Mouse (Mus musculus) adipocyte (in vitro differentiated cells): ENCODE results near the gene Rhbdd2.
A peak's percentile ranks its signal among the peaks of the same experiment; 100 is the strongest.

Source experiments
- DNase-seq: peaks from one replicate; pipeline ENCODE4 v3.0.0-alpha.2; 2016; ENCODE audit warnings: low spot score

The Rhbdd2 gene

GRCm38 (mm10) chr5:135682009-135682408 is 49.6 kb downstream of the Rhbdd2 start:
- no peak for DNase-seq

- DNase-seq, result no peak
Measured at GRCm38 (mm10) chr5:135682942-135683570, 50.6 kb downstream of the Rhbdd2 start.

DNA sequence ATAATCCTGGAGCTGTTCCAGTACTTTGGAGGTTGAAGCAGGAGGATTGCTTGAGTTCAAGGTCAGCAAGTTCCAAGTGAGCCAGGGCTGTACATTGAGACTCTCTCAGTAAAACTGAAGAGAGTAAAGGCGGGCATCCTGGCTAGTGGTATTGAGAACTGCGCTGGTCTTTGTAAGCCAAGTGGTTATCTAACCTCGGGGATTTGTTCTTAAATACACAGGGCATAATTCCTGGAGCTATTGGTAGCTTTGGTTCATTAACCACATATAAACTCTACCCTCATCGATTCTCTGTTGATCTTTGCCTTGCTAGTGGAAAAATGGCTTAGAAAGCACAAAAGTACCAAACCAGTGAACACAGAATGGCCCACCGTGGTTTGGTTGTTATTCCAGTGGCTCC is 58.0 kb downstream of the Rhbdd2 start:
- DNase-seq, result peak; percentile 38

DNA sequence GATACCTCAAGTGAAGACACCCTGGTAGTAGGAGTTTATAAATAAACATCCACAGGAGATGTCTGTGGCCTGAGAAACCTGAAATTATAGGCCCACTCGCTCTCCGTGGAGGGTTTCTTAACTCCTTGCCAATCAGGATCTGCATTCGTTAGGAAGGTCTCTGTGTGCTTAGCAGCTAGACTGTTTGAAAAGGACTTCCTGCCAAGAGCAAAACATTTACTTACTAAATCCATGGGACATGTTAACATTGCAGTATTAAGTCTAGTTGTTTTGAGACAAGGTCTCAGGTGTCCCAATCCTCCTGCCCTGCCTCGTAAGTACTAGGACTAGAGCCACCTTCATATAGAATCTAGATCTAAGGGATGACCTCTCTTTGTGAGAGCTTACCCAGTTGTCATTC is 58.8 kb downstream of the Rhbdd2 start:
- no peak for DNase-seq

DNA sequence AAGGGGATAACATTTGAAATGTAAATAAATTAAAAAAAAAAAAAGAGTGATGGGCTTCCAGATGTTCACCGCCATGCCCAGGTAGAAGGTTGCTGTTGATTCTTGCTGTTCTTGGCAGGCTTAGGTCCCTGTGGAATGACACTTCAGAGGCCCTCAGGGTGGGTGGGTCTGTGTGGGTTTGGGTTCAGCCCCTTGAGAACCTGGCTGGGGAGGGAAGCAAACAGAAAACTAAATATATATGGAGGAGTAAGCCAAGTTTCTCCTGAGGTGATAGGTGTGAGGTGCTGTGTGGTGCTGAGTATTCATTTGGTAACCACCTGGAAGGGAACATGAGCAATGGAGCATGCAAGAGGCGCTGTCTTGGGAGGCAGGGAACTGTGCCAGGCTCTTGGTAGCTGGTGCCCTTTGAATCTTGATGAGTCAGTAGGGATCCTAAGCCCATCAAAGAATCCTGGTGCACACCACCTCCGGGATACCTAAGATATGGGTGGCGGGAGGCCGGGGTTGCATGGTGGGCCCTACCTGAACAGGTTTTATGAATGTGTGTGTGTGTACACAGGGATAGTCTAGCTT is 60.9 kb downstream of the Rhbdd2 start:
- DNase-seq, result peak; percentile 32

DNA sequence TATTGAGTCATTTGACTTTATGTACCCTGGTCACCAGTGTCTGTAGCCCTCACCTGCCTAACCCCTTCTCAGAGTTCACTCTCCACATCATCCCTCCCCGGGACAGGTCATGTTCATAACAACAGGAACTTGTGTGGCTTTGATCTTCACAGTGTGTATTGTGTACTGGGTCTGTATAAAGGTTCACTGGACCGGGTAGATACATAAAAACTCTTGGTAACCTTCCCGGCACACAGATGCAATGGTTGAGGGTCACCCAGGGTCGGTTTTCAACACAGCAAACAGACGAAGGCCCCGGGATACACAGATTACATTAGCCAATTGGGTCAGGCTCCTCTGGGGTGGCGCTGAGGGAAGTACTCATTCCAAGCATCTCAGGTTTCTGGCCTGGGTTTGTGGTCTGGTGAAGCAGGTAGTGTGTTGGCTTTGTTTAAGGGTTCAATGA is 62.9 kb downstream of the Rhbdd2 start:
- peak; percentile 53 for DNase-seq
